Mouse (Mus musculus) forebrain, embryonic 16.5 days (tissue): Measurements from ENCODE around the gene Hs1bp3. TPM values are rescaled to one million over a fixed set of nuclear protein-coding genes. Genes with fewer than 3 reads are reported as not detected.

Experiments
- ATAC-seq: fragments of 200-750 bp; cut with Nextera tagmentation; 2 replicates; pipeline ENCODE4 v1.8.0; 2017; ENCODE audit warnings: mild to moderate bottlenecking, moderate library complexity
- H3K27ac ChIP-seq: fragments of 300-500 bp; sonication (generic); 2 replicates; pipeline ENCODE4 v1.5.1; 2014; ENCODE audit warnings: low read length, control low read depth
- H3K27me3 ChIP-seq: fragments of 300-500 bp; sonication (generic); replicated peaks from 2 replicates; pipeline ENCODE4 v1.6.1; 2014; ENCODE audit warnings: low read length; ENCODE audit not compliant: control insufficient read depth, insufficient read depth
- H3K36me3 ChIP-seq: fragments of 300-500 bp; sonication (generic); 2 replicates; pipeline ENCODE4 v1.6.1; 2014; ENCODE audit not compliant: control insufficient read depth, insufficient read depth
- H3K4me1 ChIP-seq: fragments of 300-500 bp; sonication (generic); replicated peaks from 2 replicates; pipeline ENCODE4 v1.6.1; 2014; ENCODE audit warnings: low read length; ENCODE audit not compliant: control insufficient read depth, insufficient read depth
- H3K4me2 ChIP-seq: fragments of 300-500 bp; sonication (generic); 2 replicates; pipeline ENCODE4 v1.6.1; 2014; ENCODE audit warnings: mild to moderate bottlenecking, low read length, control low read depth
- H3K4me3 ChIP-seq: fragments of 300-500 bp; sonication (generic); replicated peaks from 2 replicates; pipeline ENCODE4 v1.5.1; 2014; ENCODE audit warnings: mild to moderate bottlenecking, low read length, control low read depth
- H3K9ac ChIP-seq: fragments of 300-500 bp; sonication (generic); replicated peaks from 2 replicates; pipeline ENCODE4 v1.6.1; 2014; ENCODE audit warnings: low read depth, low read length, control low read depth
- H3K9me3 ChIP-seq: fragments of 300-500 bp; sonication (generic); 2 replicates; pipeline ENCODE4 v1.6.1; 2016; ENCODE audit warnings: low read length; ENCODE audit not compliant: control insufficient read depth
- WGBS: fragments of 180-500 bp; shearing (Covaris S2); extraction: QIAGEN DNeasy Blood & Tissue Kit; methylation state at CpG from one replicate; pipeline ENCODE4 v1.1.7; 2014; 5-methylcytosine and 5-hydroxymethylcytosine counted together
- polyA plus RNA-seq: library from polyadenylated mRNA; unstranded; fragments of >200 nt; fragmentation: Nextera tagmentation; extraction: Ambion mirVana; gene quantifications from 2 replicates; pipeline ENCODE4 v1.2.1, GENCODE M21; 2015

Hs1bp3 gene
- polyA plus RNA-seq, 1 experiment from 2014 or later, result 11.1 TPM

DNA sequence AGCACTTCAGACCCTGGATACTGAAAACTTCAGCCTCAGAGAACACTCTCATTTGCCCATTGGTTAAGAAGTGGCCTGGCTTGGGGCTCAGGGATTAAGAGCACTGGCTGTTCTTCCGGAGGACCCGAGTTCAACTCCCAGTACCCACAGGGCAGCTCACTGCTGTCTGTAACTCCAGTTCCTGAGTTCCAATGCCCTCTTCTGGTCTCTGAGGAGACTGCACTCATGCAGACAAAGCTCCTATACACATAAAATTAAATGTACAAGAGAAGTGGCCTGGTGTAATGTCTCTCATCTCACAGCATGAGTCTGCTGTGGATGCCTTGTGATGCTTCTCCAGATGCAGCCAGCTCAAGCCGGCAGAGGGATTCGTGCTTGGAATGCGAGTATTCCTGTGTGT, 3.3 kb downstream of the Hs1bp3 start:
- ATAC-seq, result no peak
- H3K27ac ChIP-seq, result no peak overlapping the region
- no peaks in the 10 kb centered on the region for H3K9me3 ChIP-seq
- no peak overlapping the region for H3K9ac ChIP-seq
- H3K4me2 ChIP-seq, result no peak overlapping the region
- H3K36me3 ChIP-seq, result no peaks in the 10 kb centered on the region
- no peak overlapping the region for H3K4me3 ChIP-seq
- WGBS, result 84% methylated on average over 5 of the region's 5 CpGs
- H3K27me3 ChIP-seq, result no peaks in the 10 kb centered on the region; the same call in 1 of the 2 replicates
- H3K4me1 ChIP-seq, result peaks cover 10% of the 10 kb centered on the region

DNA sequence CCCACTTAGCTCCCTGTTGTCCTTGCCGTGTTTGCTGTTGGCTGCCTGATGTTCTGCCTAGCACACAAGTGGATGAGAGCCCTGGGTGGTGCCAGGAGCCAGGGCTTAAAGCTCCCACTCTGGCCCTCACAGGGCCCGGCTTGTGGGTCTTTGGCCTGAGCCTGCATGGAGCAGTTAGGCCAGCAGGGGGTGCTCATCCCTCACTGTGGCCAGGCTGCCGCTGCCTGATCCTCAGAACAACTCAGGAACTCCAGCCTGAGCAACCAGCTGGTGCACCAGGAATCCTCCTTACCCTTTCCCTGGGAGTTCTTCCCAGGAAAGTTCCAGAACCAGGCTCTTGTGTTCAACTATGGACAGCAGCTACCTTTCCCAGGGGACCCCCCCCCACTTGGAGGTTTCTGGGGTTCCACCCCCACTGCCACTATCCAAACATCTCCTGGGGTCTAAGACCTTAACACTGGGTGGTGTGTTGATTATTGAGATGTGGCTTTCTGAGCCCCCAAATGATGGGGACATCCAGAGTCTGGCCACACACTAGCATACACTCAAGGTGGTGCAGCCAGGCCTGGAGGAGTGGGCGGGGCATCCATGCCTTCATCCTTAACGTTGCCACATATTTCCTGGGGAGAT, 7.0 kb downstream of the Hs1bp3 start:
- H3K27ac ChIP-seq, result no peak overlapping the region
- H3K9me3 ChIP-seq, result no peaks in the 10 kb centered on the region
- H3K4me3 ChIP-seq, result no peak overlapping the region
- ATAC-seq, result peak; percentile 49
- no peaks in the 10 kb centered on the region for H3K27me3 ChIP-seq
- 43% methylated on average over 5 of the region's 5 CpGs for WGBS
- H3K36me3 ChIP-seq, result 0 out of 2 replicates have a peak, but pooled peaks cover 4% of the 10 kb centered on the region
- no peak overlapping the region for H3K4me2 ChIP-seq
- H3K9ac ChIP-seq, result no peak overlapping the region
- H3K4me1 ChIP-seq, result no peaks in the 10 kb centered on the region

DNA sequence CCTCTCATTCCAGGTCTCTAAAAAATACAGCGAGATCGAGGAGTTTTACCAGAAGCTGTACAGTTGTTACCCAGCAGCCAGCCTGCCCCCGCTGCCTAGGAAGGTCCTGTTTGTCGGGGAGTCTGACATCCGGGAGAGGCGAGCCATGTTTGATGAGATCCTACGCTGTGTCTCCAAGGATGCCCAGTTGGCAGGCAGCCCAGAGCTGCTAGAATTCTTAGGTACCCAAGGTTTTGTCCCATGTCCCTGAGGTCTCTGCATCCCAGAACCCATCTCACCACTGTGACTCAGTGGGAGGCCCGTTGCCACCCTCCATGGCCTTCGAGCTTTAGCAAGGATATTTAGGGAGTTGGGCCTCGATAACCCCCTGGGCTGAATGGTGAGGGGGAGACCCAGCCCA, 8.3 kb downstream of the Hs1bp3 start:
- Histone ChIP-seq H3K27me3 (no peaks in the 10 kb centered on the region), H3K9me3 (no peaks in the 10 kb centered on the region), H3K36me3 (0 out of 2 replicates have a peak, but pooled peaks cover 4% of the 10 kb centered on the region), H3K4me3 (no peak overlapping the region), H3K9ac (no peak overlapping the region), H3K4me2 (no peak overlapping the region), H3K27ac (no peak overlapping the region), H3K4me1 (0 out of 2 replicates have a peak, but pooled peaks cover 2% of the 10 kb centered on the region)
- no peak for ATAC-seq
- 81% methylated on average over 10 of the region's 10 CpGs for WGBS

DNA sequence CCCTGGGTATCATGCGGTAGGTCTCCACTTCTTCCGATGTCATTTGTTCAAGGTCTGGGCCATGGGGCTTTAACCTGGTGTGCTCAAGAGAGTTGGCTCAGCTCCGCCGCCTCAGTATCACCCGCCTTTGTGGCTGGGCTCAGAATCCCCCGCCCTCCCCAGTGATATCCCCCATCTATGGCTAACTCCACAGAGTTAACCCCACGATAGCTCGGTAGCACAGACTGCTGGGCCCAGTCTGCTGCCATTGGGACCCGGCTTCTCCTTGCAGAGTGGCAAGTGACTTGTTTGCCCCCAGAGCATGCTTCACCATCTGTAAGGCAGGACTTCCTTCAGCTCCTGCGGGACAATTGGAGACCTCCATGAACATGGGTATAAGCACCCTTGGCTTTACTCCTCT, 10.9 kb downstream of the Hs1bp3 start:
- H3K36me3 ChIP-seq, result 0 out of 2 replicates have a peak, but pooled peaks cover 4% of the 10 kb centered on the region
- 90% methylated on average over 10 of the region's 10 CpGs for WGBS
- no peak overlapping the region for H3K9ac ChIP-seq
- peaks cover 17% of the 10 kb centered on the region for H3K4me1 ChIP-seq
- no peak overlapping the region for H3K4me2 ChIP-seq
- H3K4me3 ChIP-seq, result no peak overlapping the region
- no peaks in the 10 kb centered on the region for H3K27me3 ChIP-seq
- no peaks in the 10 kb centered on the region for H3K9me3 ChIP-seq
- H3K27ac ChIP-seq, result no peak overlapping the region
- no peak for ATAC-seq

DNA sequence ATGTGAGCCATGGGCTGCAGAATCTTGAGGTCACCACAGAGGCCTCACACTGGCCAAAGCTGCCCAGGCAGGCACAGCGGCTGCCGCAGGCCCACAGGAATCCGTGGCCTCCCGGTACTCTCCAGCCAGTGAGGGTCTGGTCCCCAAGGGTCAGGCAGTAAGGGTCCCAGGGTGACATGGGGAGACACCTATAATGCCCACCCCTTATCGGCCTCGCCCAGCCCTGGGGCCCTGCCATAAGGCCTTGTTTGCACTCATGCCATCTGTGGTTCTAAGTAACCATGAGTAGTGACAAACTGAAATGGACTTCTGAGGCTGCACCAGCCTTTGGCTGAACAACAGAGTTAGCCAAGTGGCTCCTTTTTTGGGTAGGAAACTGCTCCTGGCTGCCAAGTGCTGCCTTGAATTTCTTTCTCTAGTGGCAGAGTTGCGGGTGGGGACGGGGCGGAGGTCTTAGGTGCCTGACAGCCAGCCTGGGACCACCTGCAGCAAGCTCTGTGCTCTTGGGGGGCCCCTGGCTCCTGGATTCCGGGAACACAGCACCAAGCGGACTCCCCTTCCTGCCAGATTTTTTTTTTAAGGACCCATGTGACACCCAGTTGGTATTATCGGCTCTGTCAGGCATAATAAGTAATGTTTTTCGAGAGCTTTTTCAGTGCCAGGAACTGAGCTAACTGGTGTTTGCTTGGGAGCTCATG, 12.2 kb downstream of the Hs1bp3 start:
- no peaks in the 10 kb centered on the region for H3K27me3 ChIP-seq
- peaks cover 7% of the 10 kb centered on the region; the same call in 1 of the 2 replicates for H3K36me3 ChIP-seq
- H3K9me3 ChIP-seq, result no peaks in the 10 kb centered on the region
- no peak overlapping the region for H3K4me2 ChIP-seq
- no peak overlapping the region for H3K4me3 ChIP-seq
- peaks cover 17% of the 10 kb centered on the region for H3K4me1 ChIP-seq
- no peak overlapping the region for H3K27ac ChIP-seq
- WGBS, result 87% methylated on average over 13 of the region's 13 CpGs
- H3K9ac ChIP-seq, result no peak overlapping the region
- ATAC-seq, result no peak

DNA sequence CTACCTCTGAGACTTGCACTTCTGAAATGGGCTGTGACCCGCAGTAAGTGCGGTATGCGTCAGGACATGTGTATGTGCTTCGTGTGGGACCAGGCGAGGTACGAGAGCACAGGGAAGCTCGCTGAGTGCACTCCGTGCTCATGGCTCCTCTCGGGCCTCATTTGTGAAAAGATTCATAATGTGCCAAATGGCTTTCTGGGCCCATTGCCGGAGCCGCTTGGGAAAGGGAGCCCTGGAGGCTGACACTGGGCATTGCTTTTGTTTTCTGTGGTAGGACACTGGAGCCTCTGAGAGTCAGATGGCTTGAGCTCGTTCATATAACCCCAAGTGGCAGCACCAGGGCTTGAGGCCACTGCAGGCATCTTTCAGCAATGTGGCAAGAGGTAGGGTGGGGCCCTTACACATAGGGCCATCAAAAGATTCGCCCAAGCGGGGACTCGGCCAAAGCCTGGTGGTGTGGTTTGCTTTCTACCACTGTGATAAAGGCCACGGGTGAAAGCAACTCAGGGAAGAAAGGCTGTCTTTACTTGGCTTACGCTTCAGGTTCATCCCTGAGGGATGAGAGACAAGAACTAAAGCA, 12.8 kb downstream of the Hs1bp3 start:
- Histone ChIP-seq H3K4me1 (peaks cover 17% of the 10 kb centered on the region), H3K4me2 (no peak overlapping the region)

DNA sequence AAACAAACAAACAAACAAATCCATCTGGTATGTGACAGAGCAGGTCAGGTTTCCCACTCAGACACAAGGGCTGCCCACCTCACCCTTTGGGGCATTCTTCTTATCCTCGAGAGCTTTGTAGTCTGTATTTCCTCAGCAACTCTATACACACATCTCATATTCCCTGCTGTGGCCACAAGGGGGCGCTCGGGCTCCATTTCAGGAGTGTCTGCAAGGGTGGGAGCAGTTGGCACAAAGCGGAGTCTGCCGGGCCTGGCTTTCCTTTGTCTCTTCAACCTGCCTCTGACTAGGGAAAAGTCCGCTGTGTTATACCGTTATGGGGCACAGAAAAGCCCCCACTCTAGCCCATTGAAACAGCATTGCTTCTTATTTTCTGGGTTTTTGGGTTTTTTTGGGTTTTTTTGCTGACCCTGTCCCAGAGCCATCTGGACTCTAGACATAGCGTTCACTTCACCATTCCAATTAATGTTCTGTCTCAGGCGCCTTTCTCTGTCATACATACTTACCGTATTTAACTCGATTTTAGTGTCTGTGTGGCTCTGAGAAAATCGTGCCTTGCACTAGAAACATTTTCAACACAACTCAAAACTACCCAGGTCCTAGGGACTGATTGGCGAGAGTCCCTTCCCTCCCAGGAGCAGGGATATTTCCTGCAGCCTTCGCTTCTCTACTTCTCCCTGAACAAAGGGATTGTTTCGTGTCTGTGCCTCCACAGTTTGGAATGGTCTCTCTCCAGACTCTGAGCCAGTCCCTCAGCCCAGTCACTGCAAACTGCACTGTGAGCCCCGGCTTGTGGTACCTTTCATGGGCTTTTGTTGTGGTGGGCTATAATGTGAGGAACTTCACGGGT, 13.8 kb downstream of the Hs1bp3 start:
- 12% methylated on average over 17 of the region's 17 CpGs for WGBS
- Histone ChIP-seq H3K36me3 (peaks cover 3% of the 10 kb centered on the region; the same call in 1 of the 2 replicates), H3K9me3 (no peaks in the 10 kb centered on the region), H3K9ac (peak overlapping the region; percentile 45), H3K4me3 (no peak overlapping the region), H3K27me3 (no peaks in the 10 kb centered on the region), H3K4me2 (peak overlapping the region; percentile 5; the same call in 1 of the 2 replicates), H3K4me1 (peaks cover 25% of the 10 kb centered on the region), H3K27ac (peak overlapping the region; percentile 78)
- peak; percentile 95 for ATAC-seq

More for the DNA sequence above, 12.8 kb downstream of the Hs1bp3 start:
- peak; percentile 1; the same call in 1 of the 2 replicates for ATAC-seq
- Histone ChIP-seq H3K27me3 (no peaks in the 10 kb centered on the region), H3K36me3 (peaks cover 7% of the 10 kb centered on the region; the same call in 1 of the 2 replicates), H3K9ac (no peak overlapping the region), H3K9me3 (no peaks in the 10 kb centered on the region), H3K4me3 (no peak overlapping the region), H3K27ac (no peak overlapping the region)
- WGBS, result 92% methylated on average over 17 of the region's 17 CpGs

DNA sequence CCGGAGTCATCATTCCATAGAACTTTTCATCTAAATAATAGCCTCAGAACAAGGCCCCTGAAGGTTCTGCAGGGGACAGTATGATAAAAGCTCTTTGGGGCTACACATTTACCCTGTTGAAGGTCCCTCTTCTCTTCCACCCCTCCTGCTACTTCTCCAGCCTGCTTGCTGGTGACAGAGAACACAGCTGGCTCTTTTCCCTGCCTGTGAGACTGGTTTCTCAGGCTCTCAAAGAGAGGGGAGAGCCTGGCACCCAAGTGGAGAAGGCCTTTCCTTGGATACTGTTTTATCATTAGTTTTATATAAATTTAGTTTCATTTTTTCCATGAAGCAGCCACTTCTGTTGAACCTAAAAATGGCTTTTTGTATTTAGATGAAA, 14.4 kb downstream of the Hs1bp3 start:
- peaks cover 3% of the 10 kb centered on the region; the same call in 1 of the 2 replicates for H3K36me3 ChIP-seq

More for the DNA sequence above, 14.4 kb downstream of the Hs1bp3 start:
- H3K4me1 ChIP-seq, result peaks cover 28% of the 10 kb centered on the region
- no peaks in the 10 kb centered on the region for H3K9me3 ChIP-seq
- peak overlapping the region; percentile 45 for H3K9ac ChIP-seq
- no peak overlapping the region for H3K4me3 ChIP-seq
- H3K4me2 ChIP-seq, result no peak overlapping the region
- ATAC-seq, result no peak
- 65% methylated on average over 1 of the region's 1 CpGs for WGBS
- H3K27ac ChIP-seq, result peak overlapping the region; percentile 78
- H3K27me3 ChIP-seq, result no peaks in the 10 kb centered on the region
